Mouse (Mus musculus): ENCODE data around the gene Patl1.

DNA sequence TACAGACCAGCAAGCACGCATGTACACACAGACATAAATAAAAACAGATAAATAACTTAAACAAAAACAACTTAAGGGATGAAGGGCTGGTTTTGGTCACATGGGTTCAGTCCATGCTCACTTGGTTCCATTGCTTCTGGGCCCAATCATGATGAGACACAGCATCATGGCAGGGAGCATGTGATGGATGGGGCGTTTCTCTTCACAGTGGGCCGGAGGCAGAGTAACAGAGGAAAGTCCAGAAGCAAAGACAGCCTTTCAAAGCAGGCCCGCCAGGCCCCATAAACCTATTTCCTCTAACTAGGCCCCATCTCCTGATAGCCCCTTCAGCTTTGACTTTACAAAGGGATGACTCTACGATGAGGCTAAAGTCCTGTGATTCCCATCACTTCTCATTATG lies 44.4 kb downstream of the Patl1 start:
- TF ChIP-seq CTCF (IDR thresholded peaks at IDR 0.05; ENCODE audit: control insufficient read depth, insufficient read depth, insufficient replicate concordance, low read depth, low read length) (no peak), POLR2A (IDR thresholded peaks at IDR 0.05; ENCODE audit: control insufficient read depth, low read depth, low read length) (no peak)
